Mouse (Mus musculus) liver, postnatal 0 days (tissue): ENCODE measurements at regions not wholly inside any gene's neighbourhood (a gene's known extent, or its start where the extent isn't known, plus 50 kb on each side); places are given as distances from the start of the nearest gene placed in this dataset.

Experiments
- CTCF ChIP-seq: sonication (generic); IDR thresholded peaks from 2 replicates; pipeline ENCODE4 v1.5.1; 2016; ENCODE audit warnings: antibody characterized with exemption, low read depth
- EP300 ChIP-seq: IDR thresholded peaks from 2 replicates; pipeline ENCODE4 v1.6.1; 2016; ENCODE audit warnings: antibody characterized with exemption, low read depth, mild to moderate bottlenecking

DNA sequence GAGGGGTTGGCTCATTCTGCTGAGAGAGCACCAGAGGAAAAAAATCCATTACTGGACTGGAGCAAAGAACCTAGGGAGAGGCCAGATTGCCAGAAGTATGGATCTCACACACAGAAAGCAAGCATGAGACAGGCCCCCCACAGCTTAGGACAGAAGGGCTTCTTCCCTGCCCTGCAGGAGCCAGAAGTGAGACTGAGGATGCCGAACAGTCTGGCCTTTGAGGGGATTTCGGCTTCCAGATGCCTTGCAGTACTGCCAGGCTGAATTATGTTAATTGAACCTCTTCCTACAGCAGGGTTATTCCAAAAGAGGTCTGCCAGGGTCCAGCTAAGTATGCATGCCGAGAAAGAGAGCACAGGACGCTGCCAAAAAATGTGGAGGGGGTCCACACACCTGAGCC, 71.4 kb upstream of the Adgrl4 start:
- TF ChIP-seq CTCF = no peak
- TF ChIP-seq EP300 = no peak
